Mouse (Mus musculus): ENCODE measurements around the gene Tmem127. TPM values are rescaled to one million over a fixed set of nuclear protein-coding genes. Genes with fewer than 3 reads are reported as not detected.

Gene Tmem127
- total RNA-seq, 2 experiments from 2014 or later, result 69.4 to 70.0 TPM

DNA sequence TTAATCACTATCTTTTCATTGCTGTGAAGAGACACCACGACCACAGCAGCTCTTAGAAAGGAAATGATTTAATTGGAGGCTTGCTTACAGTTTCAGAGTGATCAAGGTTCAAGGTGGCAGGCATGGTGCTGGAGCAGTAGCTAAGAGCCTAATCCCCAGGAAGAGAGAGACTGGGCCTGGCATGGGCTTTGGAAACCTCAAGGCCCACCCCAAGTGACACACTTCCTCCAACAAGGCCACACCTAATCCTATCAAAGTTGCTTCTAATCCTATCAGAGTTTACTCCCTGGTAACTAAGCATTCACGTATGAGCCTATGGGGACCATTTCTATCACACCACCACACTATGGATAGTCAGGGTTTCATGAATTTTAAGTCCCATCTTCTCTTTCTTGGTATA, 62.5 kb downstream of the Tmem127 start:
- DNase-seq (ENCODE audit: low spot score in 2 of 2), result no peak

DNA sequence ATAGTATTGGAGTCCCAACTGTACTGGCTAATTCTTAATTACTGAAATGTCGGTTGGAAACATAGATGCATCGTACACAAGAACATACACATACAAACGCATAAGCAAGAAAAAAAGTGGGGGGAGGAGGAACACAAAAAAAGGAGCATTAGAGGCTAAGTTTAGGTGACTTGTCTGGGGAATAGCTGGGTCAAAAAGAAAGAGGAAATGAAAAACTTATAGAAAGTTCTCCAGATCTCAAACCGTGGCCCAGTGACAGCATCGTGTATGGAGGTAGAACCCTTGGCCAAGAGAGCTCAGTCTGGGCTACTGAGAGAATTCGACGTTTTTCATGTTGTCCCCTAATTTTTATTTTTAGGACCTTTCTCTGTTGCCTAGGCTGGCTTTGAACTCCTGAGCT, 63.0 kb downstream of the Tmem127 start:
- no peak for DNase-seq (ENCODE audit: low spot score in 2 of 2)

Other genes with a start within 250 kb of the Tmem127 start
- gene Ap4e1, start 239.2 kb upstream of the Tmem127 start, total RNA-seq (2021), result 10 to 100 TPM; 15.5 TPM
- gene Blvra, start 177.2 kb upstream of the Tmem127 start, total RNA-seq (2021), result 10 to 100 TPM; 41.1 to 44.2 TPM
- gene Ncaph, start 114.0 kb upstream of the Tmem127 start, total RNA-seq (2021), result 10 to 100 TPM; 28.0 to 35.4 TPM
- gene Itpripl1, start 104.5 kb upstream of the Tmem127 start, total RNA-seq (2021), result 10 to 100 TPM; 11.5 to 13.1 TPM
- 1 to 10 TPM; 1.9 to 3.2 TPM for gene 1810024B03Rik, start 39.6 kb upstream of the Tmem127 start, total RNA-seq (2021)
- 10 to 100 TPM; 86.1 to 96.0 TPM for gene Snrnp200, start 39.5 kb upstream of the Tmem127 start, total RNA-seq (2021)
- gene Ciao1, start 92 bp upstream of the Tmem127 start, total RNA-seq (2021), result 10 to 100 TPM; 96.7 to 98.6 TPM
- gene Stard7, start 22.3 kb downstream of the Tmem127 start, total RNA-seq (2021), result 100 to 1,000 TPM; 145 to 149 TPM
- gene Dusp2, start 88.3 kb downstream of the Tmem127 start, total RNA-seq (2021), result 1 to 10 TPM; 2.5 to 2.7 TPM
- gene Astl, start 90.7 kb downstream of the Tmem127 start, total RNA-seq (2021), result not detected
- 1 to 10 TPM; 2.3 to 5.0 TPM for gene Adra2b, start 115.3 kb downstream of the Tmem127 start, total RNA-seq (2021)
- under 1 TPM; 0.59 to 0.62 TPM for gene Gpat2, start 177.3 kb downstream of the Tmem127 start, total RNA-seq (2021)
- gene Fahd2a, start 196.7 kb downstream of the Tmem127 start, total RNA-seq (2021), result 10 to 100 TPM; 42.8 to 47.2 TPM

Measured in adrenal gland, postnatal 4 days (tissue).